In genomic region chr3:105865122-105865521, GRCm38 (mm10) we compare ENCODE assay signal across 15 mouse cellular contexts. TPM values are rescaled to one million over a fixed set of nuclear protein-coding genes. Genes with fewer than 3 reads are reported as not detected.
A peak's percentile ranks its signal among the peaks of the same experiment; 100 is the strongest.
DNase-seq lines count a peak whose midpoint lies in the region; ATAC-seq and TF ChIP-seq lines count a peak whose summit lies in the region.
"Had no signal": no experiment of that assay in that cellular context is flagged by ENCODE, and none has a peak within 500 bp of the region (broad histone marks: within the 10 kb centered on the region; RNA-seq: fewer than 3 reads in every experiment).

No protein-coding gene starts in this region.

- H3K36me3 ChIP-seq in forebrain, postnatal 0 days (ENCODE audit: insufficient read depth), result no peaks in the 10 kb centered on the region
- no peaks in the 10 kb centered on the region for H3K36me3 ChIP-seq in forebrain, embryonic 12.5 days (replicated peaks)
- no peaks in the 10 kb centered on the region for H3K36me3 ChIP-seq in lung, embryonic 14.5 days (ENCODE audit: insufficient read depth)
- H3K36me3 ChIP-seq in intestine, embryonic 16.5 days (ENCODE audit: control insufficient read depth, insufficient read depth, low read length), result no peaks in the 10 kb centered on the region
- no peaks in the 10 kb centered on the region for H3K36me3 ChIP-seq in stomach, embryonic 14.5 days (ENCODE audit: control insufficient read depth, insufficient read depth, low read length)
- H3K36me3 ChIP-seq: G1E; heart, embryonic 12.5 days; midbrain, embryonic 13.5 days; neural tube, embryonic 12.5 days had no signal

- peak; percentile 20 for DNase-seq in forebrain, postnatal 0 days
- peak; percentile 64 for DNase-seq in lung, embryonic 14.5 days
- DNase-seq in lung, postnatal 10 days, result no peak
- no peak for DNase-seq in spleen, postnatal 14 days (ENCODE audit: low spot score in 2 of 2)
- DNase-seq in embryo, embryonic 11 days, result no peak
- DNase-seq: kidney, postnatal 25 days; lung, adult 18-20 months had no signal

- no peak overlapping the region for H3K4me2 ChIP-seq in forebrain, postnatal 0 days (ENCODE audit: low read depth)
- H3K4me2 ChIP-seq in forebrain, embryonic 12.5 days, result no peak overlapping the region
- no peak overlapping the region for H3K4me2 ChIP-seq in lung, embryonic 14.5 days
- H3K4me2 ChIP-seq in intestine, embryonic 16.5 days (ENCODE audit: low read depth, low read length), result no peak overlapping the region
- H3K4me2 ChIP-seq in stomach, embryonic 14.5 days (replicated peaks; ENCODE audit: low read depth, low read length), result no peak overlapping the region
- H3K4me2 ChIP-seq: heart, embryonic 12.5 days; midbrain, embryonic 13.5 days; neural tube, embryonic 12.5 days had no signal

- TF ChIP-seq CTCF in forebrain, postnatal 0 days (IDR thresholded peaks at IDR 0.05; ENCODE audit: low read depth), result no peak
- no peak for TF ChIP-seq CTCF in lung, embryonic 14.5 days (IDR thresholded peaks at IDR 0.05; ENCODE audit: low read depth)

- no peaks in the 10 kb centered on the region for H3K27me3 ChIP-seq in forebrain, postnatal 0 days (ENCODE audit: insufficient read depth, low read length)
- H3K27me3 ChIP-seq in forebrain, embryonic 12.5 days, result no peaks in the 10 kb centered on the region
- H3K27me3 ChIP-seq in lung, embryonic 14.5 days (ENCODE audit: insufficient read depth, low read length), result no peaks in the 10 kb centered on the region
- H3K27me3 ChIP-seq in intestine, embryonic 16.5 days (replicated peaks; ENCODE audit: control insufficient read depth, insufficient read depth, low read length), result no peaks in the 10 kb centered on the region
- H3K27me3 ChIP-seq in stomach, embryonic 14.5 days (ENCODE audit: control insufficient read depth, insufficient read depth, low read length), result no peaks in the 10 kb centered on the region
- H3K27me3 ChIP-seq: midbrain, embryonic 13.5 days; neural tube, embryonic 12.5 days had no signal

- H3K4me1 ChIP-seq in forebrain, postnatal 0 days (ENCODE audit: insufficient read depth), result no peaks in the 10 kb centered on the region
- H3K4me1 ChIP-seq in forebrain, embryonic 12.5 days, result 0 out of 2 replicates have a peak, but pooled peaks cover 4% of the 10 kb centered on the region
- H3K4me1 ChIP-seq in lung, embryonic 14.5 days (ENCODE audit: insufficient read depth), result peaks cover 15% of the 10 kb centered on the region
- 0 out of 2 replicates have a peak, but pooled peaks cover 2% of the 10 kb centered on the region for H3K4me1 ChIP-seq in intestine, embryonic 16.5 days (ENCODE audit: control insufficient read depth, insufficient read depth, low read length)
- peaks cover 2% of the 10 kb centered on the region; the same call in 1 of the 2 replicates for H3K4me1 ChIP-seq in stomach, embryonic 14.5 days (ENCODE audit: control insufficient read depth, insufficient read depth, low read length)
- H3K4me1 ChIP-seq: midbrain, embryonic 13.5 days; neural tube, embryonic 12.5 days had no signal

- 66% methylated on average over 9 of the region's 9 CpGs for WGBS in forebrain, postnatal 0 days
- 87% methylated on average over 9 of the region's 9 CpGs for WGBS in forebrain, embryonic 12.5 days
- 48% methylated on average over 9 of the region's 9 CpGs for WGBS in lung, embryonic 14.5 days
- WGBS in intestine, embryonic 16.5 days, result 67% methylated on average over 9 of the region's 9 CpGs
- WGBS in stomach, embryonic 14.5 days, result 62% methylated on average over 9 of the region's 9 CpGs

- H3K4me3 ChIP-seq in forebrain, postnatal 0 days (ENCODE audit: low read depth, low read length), result no peak overlapping the region
- no peak overlapping the region for H3K4me3 ChIP-seq in forebrain, embryonic 12.5 days (replicated peaks)
- no peak overlapping the region for H3K4me3 ChIP-seq in lung, embryonic 14.5 days (ENCODE audit: low read depth, low read length)
- H3K4me3 ChIP-seq in intestine, embryonic 16.5 days (ENCODE audit: low read length), result no peak overlapping the region
- no peak overlapping the region for H3K4me3 ChIP-seq in stomach, embryonic 14.5 days (ENCODE audit: low read depth, low read length)
- H3K4me3 ChIP-seq: heart, embryonic 12.5 days; midbrain, embryonic 13.5 days; neural tube, embryonic 12.5 days had no signal

- no peak overlapping the region for H3K27ac ChIP-seq in forebrain, postnatal 0 days (ENCODE audit: low read depth, low read length)
- H3K27ac ChIP-seq in forebrain, embryonic 12.5 days, result no peak overlapping the region
- no peak overlapping the region for H3K27ac ChIP-seq in lung, embryonic 14.5 days (ENCODE audit: low read depth)
- 0 out of 2 replicates have a peak overlapping the region, but pooled peaks have one; percentile 26 for H3K27ac ChIP-seq in intestine, embryonic 16.5 days (ENCODE audit: low read length)
- peak overlapping the region; percentile 45; the same call in 1 of the 2 replicates for H3K27ac ChIP-seq in stomach, embryonic 14.5 days (ENCODE audit: low read length)
- H3K27ac ChIP-seq: midbrain, embryonic 13.5 days; neural tube, embryonic 12.5 days had no signal

- no peak overlapping the region for H3K9ac ChIP-seq in forebrain, postnatal 0 days
- no peak overlapping the region for H3K9ac ChIP-seq in forebrain, embryonic 12.5 days
- H3K9ac ChIP-seq in lung, embryonic 14.5 days, result no peak overlapping the region
- H3K9ac ChIP-seq in intestine, embryonic 16.5 days (ENCODE audit: low read depth, low read length), result no peak overlapping the region
- H3K9ac ChIP-seq in stomach, embryonic 14.5 days (replicated peaks; ENCODE audit: low read depth, low read length), result no peak overlapping the region
- H3K9ac ChIP-seq: heart, embryonic 12.5 days; midbrain, embryonic 13.5 days; neural tube, embryonic 12.5 days had no signal

- peak; percentile 65 for ATAC-seq in forebrain, postnatal 0 days
- ATAC-seq in forebrain, embryonic 12.5 days (ENCODE audit: low FRiP score), result no peak
- peak; percentile 58; the same call in 1 of the 2 replicates for ATAC-seq in lung, embryonic 14.5 days (ENCODE audit: insufficient read depth)
- 0 out of 2 replicates have a peak, but pooled peaks have one; percentile 13 for ATAC-seq in intestine, embryonic 16.5 days
- peak; percentile 42; the same call in 1 of the 2 replicates for ATAC-seq in stomach, embryonic 14.5 days (ENCODE audit: insufficient number of reproducible peaks, insufficient read depth, low FRiP score, low read depth)
- ATAC-seq: activated CD4-positive, CD25-positive, alpha-beta regulatory T cell, adult 4 months; midbrain, embryonic 13.5 days had no signal

- no peaks in the 10 kb centered on the region for H3K9me3 ChIP-seq in forebrain, postnatal 0 days (ENCODE audit: low read length)
- no peaks in the 10 kb centered on the region for H3K9me3 ChIP-seq in forebrain, embryonic 12.5 days
- H3K9me3 ChIP-seq in lung, embryonic 14.5 days (ENCODE audit: low read depth, low read length), result no peaks in the 10 kb centered on the region
- H3K9me3 ChIP-seq in intestine, embryonic 16.5 days (ENCODE audit: control insufficient read depth, low read length), result no peaks in the 10 kb centered on the region
- H3K9me3 ChIP-seq in stomach, embryonic 14.5 days (ENCODE audit: control insufficient read depth, low read depth, low read length), result no peaks in the 10 kb centered on the region
- H3K9me3 ChIP-seq: G1E; heart, embryonic 12.5 days; midbrain, embryonic 13.5 days; neural tube, embryonic 12.5 days had no signal

RNA-seq across cellular contexts. Expression of gene Adora3, which starts 5.5 kb away (rescaled TPM):
- total RNA-seq in forebrain, postnatal 0 days (2014; rRNA removed), result 0.14 and 0.23 TPM in 2 replicates
- polyA plus RNA-seq in forebrain, postnatal 0 days (2015; fragmentation: Nextera tagmentation; extraction: Ambion mirVana), result 0.31 and 0.35 TPM in 2 replicates
- polyA plus RNA-seq in forebrain, embryonic 12.5 days (2016; fragmentation: Nextera tagmentation; extraction: Ambion mirVana), result 0.15 TPM in 1 of 2 replicates, not detected in the other
- 0.18 and 0.30 TPM in 2 replicates for polyA plus RNA-seq in lung, embryonic 14.5 days (2014; fragmentation: Nextera tagmentation; extraction: Ambion mirVana)
- 0.36 and 0.72 TPM in 2 replicates for polyA plus RNA-seq in intestine, embryonic 16.5 days (2015; fragmentation: Nextera tagmentation; extraction: Ambion mirVana)
- polyA plus RNA-seq in stomach, embryonic 14.5 days (2014; fragmentation: Nextera tagmentation; extraction: Ambion mirVana), result 0.33 TPM in 1 of 2 replicates, not detected in the other
- polyA plus RNA-seq: G1E; neural tube, embryonic 12.5 days had no signal

RNA-seq across cellular contexts. Expression of gene Tmigd3, which starts 5.6 kb away (rescaled TPM):
- total RNA-seq in forebrain, postnatal 0 days (2014; rRNA removed), result 1.4 TPM in 1 of 2 replicates, not detected in the other
- polyA plus RNA-seq in forebrain, postnatal 0 days (2015; fragmentation: Nextera tagmentation; extraction: Ambion mirVana), result 0.21 TPM in 1 of 2 replicates, not detected in the other
- polyA plus RNA-seq in forebrain, embryonic 12.5 days (2016; fragmentation: Nextera tagmentation; extraction: Ambion mirVana), result not detected in 2 replicates
- polyA plus RNA-seq in lung, embryonic 14.5 days (2014; fragmentation: Nextera tagmentation; extraction: Ambion mirVana), result 0.22 and 0.32 TPM in 2 replicates
- polyA plus RNA-seq in intestine, embryonic 16.5 days (2015; fragmentation: Nextera tagmentation; extraction: Ambion mirVana), result 0.79 and 0.89 TPM in 2 replicates
- polyA plus RNA-seq in stomach, embryonic 14.5 days (2014; fragmentation: Nextera tagmentation; extraction: Ambion mirVana), result not detected in 2 replicates
- polyA plus RNA-seq: activated CD4-positive, CD25-positive, alpha-beta regulatory T cell, adult 4 months; midbrain, embryonic 13.5 days; neural tube, embryonic 12.5 days had no signal

Comparison
In these comparisons a context has a peak if more than half of its experiments do, and no peak if none do; other contexts are left out.
1. DNase-seq: peak in forebrain, postnatal 0 days (single experiment) and lung, embryonic 14.5 days (single experiment); none in lung, postnatal 10 days (single experiment), spleen, postnatal 14 days (0 of 2) and embryo, embryonic 11 days (single experiment).
2. H3K27ac ChIP-seq: peak in intestine, embryonic 16.5 days (single experiment) and stomach, embryonic 14.5 days (single experiment); none in forebrain, postnatal 0 days (single experiment), forebrain, embryonic 12.5 days (single experiment) and lung, embryonic 14.5 days (single experiment).